Mouse (Mus musculus) E14TG2a.4 (cell line): ENCODE data around the gene Mettl13.

Experiments used
- CTCF ChIP-seq: conservative IDR thresholded peaks from 2 replicates; pipeline ENCODE4 v1.5.1; 2014; ENCODE audit warnings: low read length
- NANOG ChIP-seq: IDR thresholded peaks from 2 replicates; pipeline ENCODE4 v1.6.1; 2014; ENCODE audit warnings: borderline replicate concordance, low read length, mixed read lengths
- POU5F1 ChIP-seq: IDR thresholded peaks from 2 replicates; pipeline ENCODE4 v1.6.1; 2014; ENCODE audit warnings: low read length, borderline replicate concordance

GRCm38 (mm10) chr1:162575098-162575497 is 26.7 kb upstream of the Mettl13 start:
- TF ChIP-seq CTCF (peak; percentile 52), NANOG (no peak), POU5F1 (no peak)
